Mouse (Mus musculus): ENCODE data around the gene Edrf1.
"Not testable (repeated sequence)": the region's sequence is repeated elsewhere in the genome, so short reads cannot be mapped to it uniquely, and the experiment has no call there.

The Edrf1 gene

DNA sequence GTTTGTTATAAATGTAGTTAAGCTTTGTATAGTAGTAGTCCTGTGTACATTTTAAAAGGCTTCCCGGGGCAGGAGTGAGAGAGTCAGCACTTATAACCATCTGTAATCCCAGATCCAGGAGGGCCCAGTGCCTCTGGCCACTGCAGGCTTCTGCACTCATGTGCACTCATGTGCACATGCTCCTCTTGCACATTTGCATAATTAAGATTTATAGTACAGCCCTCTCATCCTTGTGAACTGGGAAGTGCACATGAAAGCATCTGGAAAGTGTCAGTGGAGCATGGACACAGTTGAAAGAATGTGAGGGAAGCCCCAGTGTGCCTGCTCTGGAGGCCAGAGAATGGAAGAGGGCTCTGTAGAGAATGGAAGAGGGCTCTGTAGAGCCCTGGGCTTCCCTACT lies 25.1 kb downstream of the Edrf1 start:
- DNase-seq, result no peak

GRCm38 (mm10) chr7:133669071-133669470 lies 31.7 kb downstream of the Edrf1 start:
- DNase-seq, result no peak

DNA sequence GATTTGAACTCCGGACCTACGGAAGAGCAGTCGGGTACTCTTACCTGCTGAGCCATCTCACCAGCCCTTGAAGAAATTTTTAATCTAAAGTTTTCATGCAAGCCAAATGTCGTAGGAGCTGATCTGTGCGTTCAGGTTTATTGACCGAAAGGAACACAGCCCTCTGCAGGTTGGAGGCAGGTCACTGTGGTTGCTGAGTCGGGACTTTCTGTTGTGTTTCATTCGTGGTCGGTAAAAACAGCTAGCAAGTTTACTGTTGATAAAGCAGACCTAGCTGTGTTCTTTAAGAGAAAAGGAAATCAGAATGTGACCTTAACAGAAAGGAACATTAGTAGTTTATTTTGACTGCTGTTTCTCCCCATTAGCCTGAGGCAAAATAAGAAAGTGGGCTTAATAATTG lies 32.6 kb downstream of the Edrf1 start:
- no peak for DNase-seq

GRCm38 (mm10) chr7:133670846-133671245 lies 33.5 kb downstream of the Edrf1 start:
- DNase-seq, result no peak

DNA sequence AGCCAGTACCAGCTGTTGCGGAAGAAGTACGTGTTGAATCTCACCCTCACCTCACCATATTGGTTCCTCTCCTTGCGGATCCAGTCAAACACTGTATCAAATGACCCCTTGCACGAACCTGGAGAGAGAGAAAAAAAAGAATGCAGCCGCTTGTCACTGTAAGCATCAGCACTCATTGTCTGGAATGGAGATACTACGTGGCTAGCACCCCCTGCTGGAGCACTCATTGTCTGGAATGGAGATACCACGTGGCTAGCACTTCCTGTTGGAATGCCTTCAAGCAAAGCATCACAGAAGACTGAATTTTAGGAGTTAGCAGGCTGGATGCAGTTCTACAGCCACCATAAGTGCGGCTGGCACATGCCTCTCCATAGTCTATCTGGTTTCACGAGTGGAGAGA lies 38.7 kb downstream of the Edrf1 start:
- no peak for DNase-seq

- no peak for DNase-seq
Observed at GRCm38 (mm10) chr7:133678716-133679115, 41.4 kb downstream of the Edrf1 start.

GRCm38 (mm10) chr7:133679439-133679838 lies 42.1 kb downstream of the Edrf1 start:
- DNase-seq, result no peak

DNA sequence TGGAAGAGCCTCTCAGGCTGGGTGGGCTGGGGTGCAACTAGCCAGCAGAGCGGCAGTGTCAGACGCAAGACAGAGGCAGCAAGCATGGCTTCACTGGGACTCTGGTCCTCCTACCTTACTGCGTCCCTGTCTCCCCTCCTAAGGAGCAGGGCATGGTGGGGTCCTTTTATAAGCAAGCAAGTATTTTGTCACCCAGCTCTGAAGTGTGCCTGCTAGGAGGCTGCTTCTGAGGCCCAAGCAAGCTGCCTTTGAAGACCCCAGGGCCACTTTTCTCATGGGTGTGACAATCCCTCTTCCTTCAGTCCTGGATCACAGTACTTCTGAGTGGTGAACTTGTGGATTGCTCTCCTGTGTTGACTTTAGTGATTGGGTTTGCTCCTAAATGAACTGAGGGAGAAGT lies 42.6 kb downstream of the Edrf1 start, which contains the start of gene Mmp21:
Mmp21 (minus strand) TSS at position 101 of the 400 bp plus-strand sequence.
- no peak for DNase-seq

DNA sequence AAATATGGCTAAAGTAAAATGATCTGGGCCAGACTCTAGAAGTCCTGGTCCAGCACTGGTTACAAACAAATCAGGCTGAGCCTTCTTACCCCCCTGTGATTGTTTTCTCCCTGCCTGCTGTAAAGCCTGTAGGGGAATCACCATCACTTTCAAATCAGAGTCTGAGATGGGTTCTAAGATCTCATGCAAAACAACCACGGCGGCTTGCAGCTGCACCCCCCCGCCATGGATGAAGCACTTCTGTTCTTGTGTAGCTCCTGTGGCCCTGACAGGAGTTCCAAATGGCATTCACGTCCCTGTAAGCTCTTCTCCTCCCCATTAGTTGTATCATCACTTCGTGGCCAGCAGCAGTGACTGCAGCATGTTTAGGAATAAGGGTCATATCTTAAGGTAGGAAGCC lies 46.3 kb downstream of the Edrf1 start:
- DNase-seq, result no peak

- DNase-seq, result no peak
Observed at GRCm38 (mm10) chr7:133684110-133684509, 46.8 kb downstream of the Edrf1 start.

DNA sequence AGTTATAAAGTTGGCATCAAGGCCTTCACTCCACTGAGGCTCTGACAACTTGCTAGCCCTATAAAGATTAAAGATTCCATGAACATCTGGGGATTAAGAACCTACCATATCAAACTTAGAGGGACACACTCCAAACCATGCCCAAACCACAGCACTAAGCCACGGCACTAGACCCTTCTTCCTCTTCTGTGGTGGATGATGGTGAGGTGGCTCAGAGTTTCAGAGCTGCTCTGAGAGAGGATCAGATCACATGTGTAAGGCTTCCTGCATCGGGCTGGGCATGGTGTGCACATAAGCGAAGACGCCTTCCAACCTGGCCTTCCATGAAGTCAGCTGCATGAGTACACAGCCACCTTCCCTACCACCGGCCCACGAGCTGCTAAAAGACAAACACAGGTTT lies 47.4 kb downstream of the Edrf1 start:
- DNase-seq, result no peak

DNA sequence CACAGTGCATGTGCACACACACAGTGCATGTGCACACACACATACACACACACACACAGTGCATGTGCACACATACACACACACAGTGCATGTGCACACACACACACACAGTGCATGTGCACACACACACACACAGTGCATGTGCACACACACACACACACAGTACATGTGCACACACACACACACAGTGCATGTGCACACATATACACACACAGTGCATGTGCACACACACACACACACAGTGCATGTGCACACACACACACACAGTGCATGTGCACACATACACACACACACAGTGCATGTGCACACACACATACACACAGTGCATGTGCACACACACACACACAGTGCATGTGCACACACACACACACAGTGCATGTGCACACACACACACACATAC lies 48.3 kb downstream of the Edrf1 start:
- not testable (repeated sequence) for DNase-seq

DNA sequence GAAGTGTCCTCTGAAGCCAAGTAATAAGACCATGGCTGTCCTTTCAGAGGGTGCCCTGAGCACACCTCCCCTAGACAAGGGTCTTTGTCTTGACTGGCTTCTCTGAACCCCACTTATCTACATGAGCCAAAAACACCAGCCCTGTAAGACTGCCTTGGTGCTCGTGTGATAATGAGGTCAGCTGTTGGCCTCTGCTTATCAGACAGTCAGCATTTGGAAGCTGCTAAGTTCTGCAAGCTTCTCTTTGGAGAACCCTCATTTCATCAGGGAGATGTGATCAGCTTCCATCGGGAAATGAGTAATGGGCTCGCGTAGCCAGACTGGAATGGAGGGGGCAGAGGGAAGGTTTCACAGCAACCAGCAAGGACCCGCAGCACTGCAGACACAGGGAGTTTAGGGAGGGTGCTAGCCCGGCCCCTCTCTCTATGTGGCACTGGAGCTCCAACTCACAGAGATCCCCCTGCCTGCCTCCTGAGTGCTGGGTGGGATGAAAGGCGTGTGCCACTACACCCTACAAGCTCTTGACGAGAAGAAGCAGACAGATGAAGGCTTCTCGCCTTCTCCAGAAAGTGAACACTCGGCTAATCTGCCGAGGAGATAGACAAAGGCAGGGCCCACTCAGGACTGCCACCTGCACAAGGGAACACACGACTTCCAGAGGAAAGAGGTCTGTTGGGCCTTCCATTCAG lies 60.8 kb downstream of the Edrf1 start:
- DNase-seq, result no peak

- DNase-seq, result no peak
Observed at GRCm38 (mm10) chr7:133699885-133700284, 62.5 kb downstream of the Edrf1 start.

- DNase-seq, result no peak
Observed at GRCm38 (mm10) chr7:133701366-133701765, 64.0 kb downstream of the Edrf1 start.

DNA sequence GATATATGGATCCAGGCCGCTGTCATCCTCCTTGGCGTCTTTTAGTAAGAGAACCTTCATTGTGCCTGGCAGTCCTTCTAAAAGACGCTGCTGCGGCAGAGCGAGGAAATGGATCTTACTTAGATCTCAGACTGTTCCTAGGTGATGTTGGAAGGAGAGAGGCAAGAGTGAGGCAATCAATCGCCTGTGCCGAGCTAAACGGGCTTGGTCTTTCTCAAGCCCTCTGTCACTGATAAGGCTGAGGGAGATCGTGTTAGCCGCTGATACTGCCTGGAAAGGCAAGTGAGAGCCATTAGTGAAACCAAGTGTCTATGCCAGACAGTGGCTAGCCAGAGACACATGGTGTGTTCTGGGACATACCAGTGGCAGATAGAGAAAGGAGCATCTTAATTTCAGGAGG lies 65.0 kb downstream of the Edrf1 start:
- no peak for DNase-seq

DNA sequence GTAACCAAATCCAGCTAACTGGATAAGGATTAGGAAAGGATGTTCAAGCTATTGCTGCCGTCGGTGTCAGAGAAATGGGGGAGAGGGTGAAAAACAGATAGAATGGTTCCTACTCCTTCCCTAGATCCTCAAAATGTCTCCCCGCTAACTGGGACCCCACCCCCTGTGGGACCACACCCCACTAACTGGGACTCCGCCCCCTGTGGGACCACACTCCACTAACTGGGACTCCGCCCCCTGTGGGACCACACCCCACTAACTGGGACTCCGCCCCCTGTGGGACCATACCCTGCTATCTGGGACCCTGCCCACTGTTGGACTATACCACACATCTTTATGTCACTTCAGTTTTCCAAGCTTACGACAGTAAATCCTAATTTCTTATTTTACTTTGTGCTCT lies 66.6 kb downstream of the Edrf1 start:
- no peak for DNase-seq

- DNase-seq, result no peak
Observed at GRCm38 (mm10) chr7:133707301-133707700, 70.0 kb downstream of the Edrf1 start.

- no peak for DNase-seq
Observed at GRCm38 (mm10) chr7:133715387-133715786, 78.0 kb downstream of the Edrf1 start.

GRCm38 (mm10) chr7:133718580-133718979 lies 81.2 kb downstream of the Edrf1 start:
- no peak for DNase-seq

- DNase-seq, result no peak
Observed at GRCm38 (mm10) chr7:133720616-133721015, 83.3 kb downstream of the Edrf1 start.

All from layer of hippocampus, adult 9-11 months (tissue).